ENCODE assay signal across 10 mouse cellular contexts in genomic region chr11:118210962-118211361, GRCm38 (mm10). TPM values are rescaled to one million over a fixed set of nuclear protein-coding genes. Genes with fewer than 3 reads are reported as not detected.
A peak's percentile ranks its signal among the peaks of the same experiment; 100 is the strongest.
DNase-seq lines count a peak whose midpoint lies in the region; ATAC-seq and TF ChIP-seq lines count a peak whose summit lies in the region.
"Had no signal": no experiment of that assay in that cellular context is flagged by ENCODE, and none has a peak within 500 bp of the region (broad histone marks: within the 10 kb centered on the region; RNA-seq: fewer than 3 reads in every experiment).

No protein-coding gene starts in this region.

- H3K4me1 ChIP-seq in kidney, embryonic 15.5 days: peaks cover 59% of the 10 kb centered on the region
- H3K4me1 ChIP-seq in CH12.LX (ENCODE audit: control insufficient read depth in 1 of 2, insufficient read depth in 2 of 2): peaks cover 48 to 82% of the 10 kb centered on the region in 2 experiments

- H3K79me2 ChIP-seq in CH12.LX (replicated peaks; ENCODE audit: control insufficient read depth, extremely low read depth, insufficient read depth, poor library complexity, severe bottlenecking): peaks cover 56% of the 10 kb centered on the region

- no peak for TF ChIP-seq CTCF in CH12.LX (conservative IDR thresholded peaks at IDR 0.05 in 1 of 2, IDR thresholded peaks at IDR 0.05 in 1 of 2; ENCODE audit: low read depth in 2 of 2, low read length in 2 of 2)

- no peak overlapping the region for H3K4me3 ChIP-seq in kidney, embryonic 15.5 days (replicated peaks)
- peak overlapping the region; percentile 61 to 71 (median 69) for H3K4me3 ChIP-seq in CH12.LX (replicated peaks in 1 of 3; ENCODE audit: low read depth in 2 of 3, low read length in 2 of 3, poor library complexity in 1 of 3)
- H3K4me3 ChIP-seq: embryonic facial prominence, embryonic 15.5 days; hindbrain, embryonic 15.5 days had no signal

- no peak for TF ChIP-seq RAD21 in CH12.LX (IDR thresholded peaks at IDR 0.05; ENCODE audit: low read depth, low read length)

- H3K27me3 ChIP-seq in kidney, embryonic 15.5 days: no peaks in the 10 kb centered on the region
- H3K27me3 ChIP-seq in CH12.LX (replicated peaks): no peaks in the 10 kb centered on the region
- H3K27me3 ChIP-seq: embryonic facial prominence, embryonic 15.5 days; hindbrain, embryonic 15.5 days had no signal

- peak; percentile 40 for TF ChIP-seq POLR2A in CH12.LX (IDR thresholded peaks at IDR 0.05; ENCODE audit: low read depth, low read length)

- H3K36me3 ChIP-seq in kidney, embryonic 15.5 days: no peaks in the 10 kb centered on the region
- H3K36me3 ChIP-seq in CH12.LX (replicated peaks in 1 of 2; ENCODE audit: control insufficient read depth in 1 of 2, insufficient read depth in 1 of 2, low read length in 1 of 2): peaks cover 7 to 56% of the 10 kb centered on the region in 2 experiments
- H3K36me3 ChIP-seq: embryonic facial prominence, embryonic 15.5 days; hindbrain, embryonic 15.5 days had no signal

- WGBS in kidney, embryonic 15.5 days: 81% methylated on average over 5 of the region's 5 CpGs

- ATAC-seq in kidney, embryonic 15.5 days (replicated peaks; ENCODE audit: low FRiP score): no peak

- H3K4me2 ChIP-seq in kidney, embryonic 15.5 days: no peak overlapping the region
- peak overlapping the region; percentile 89 for H3K4me2 ChIP-seq in CH12.LX (ENCODE audit: insufficient read depth, low read depth, poor library complexity, severe bottlenecking)
- H3K4me2 ChIP-seq: embryonic facial prominence, embryonic 15.5 days; hindbrain, embryonic 15.5 days had no signal

- no peak overlapping the region for H3K27ac ChIP-seq in kidney, embryonic 15.5 days
- peak overlapping the region; percentile 98 for H3K27ac ChIP-seq in CH12.LX (ENCODE audit: insufficient read depth, low read depth)
- H3K27ac ChIP-seq: embryonic facial prominence, embryonic 15.5 days had no signal

- TF ChIP-seq EP300 in CH12.LX (IDR thresholded peaks at IDR 0.05; ENCODE audit: low read length): no peak; the same call in 1 of the 2 replicates

- dilution Hi-C loops in CH12.LX (cut with MboI; ENCODE audit: extremely low pct_ligation_motif_present, extremely low pct_unique_long_range_greater_than_20kb, low sequenced_read_pairs): no loop called here

- in situ Hi-C loops in CH12.LX (cut with MboI; ENCODE audit: low pct_ligation_motif_present, low pct_unique_long_range_greater_than_20kb, low sequenced_read_pairs): loop anchor here (10.0 kb wide), 1 partner anchor 346 kb away; the partner anchor contains the start of gene Tmem235

- peak; percentile 25 to 41 for DNase-seq in cerebellum, postnatal 25 days
- DNase-seq in cerebellum, postnatal 10 days: no peak
- DNase-seq in kidney, postnatal 36 days: peak; percentile 59 to 65
- peak; percentile 74 for DNase-seq in CH12.LX (ENCODE audit: extremely low read depth)
- peak; percentile 66 for DNase-seq in lung, postnatal 36 days
- DNase-seq in adrenal gland, postnatal 14 days: no peak
- no peak for DNase-seq in gastrocnemius, postnatal 4 days (ENCODE audit: low spot score in 2 of 2)

- no peak overlapping the region for H3K9ac ChIP-seq in kidney, embryonic 15.5 days
- H3K9ac ChIP-seq in CH12.LX (ENCODE audit: insufficient read depth, low read depth): peak overlapping the region; percentile 86
- H3K9ac ChIP-seq: embryonic facial prominence, embryonic 15.5 days; hindbrain, embryonic 15.5 days had no signal

- no peaks in the 10 kb centered on the region for H3K9me3 ChIP-seq in kidney, embryonic 15.5 days (replicated peaks)
- no peaks in the 10 kb centered on the region for H3K9me3 ChIP-seq in CH12.LX (replicated peaks; ENCODE audit: low read length)
- H3K9me3 ChIP-seq: embryonic facial prominence, embryonic 15.5 days; hindbrain, embryonic 15.5 days had no signal

TF ChIP-seq in CH12.LX, 34 proteins besides CTCF, POLR2A, EP300 and RAD21:
- TF ChIP-seq MXI1 (IDR thresholded peaks at IDR 0.05; ENCODE audit: low read depth, low read length) (0 out of 2 replicates have a peak, but pooled peaks have one; percentile 30), MAZ (IDR thresholded peaks at IDR 0.05; ENCODE audit: low read depth, low read length) (no peak), NELFE (IDR thresholded peaks at IDR 0.05; ENCODE audit: low read depth, low read length) (no peak), SIN3A (IDR thresholded peaks at IDR 0.05; ENCODE audit: low read length) (0 out of 2 replicates have a peak, but pooled peaks have one; percentile 21), TBP (conservative IDR thresholded peaks at IDR 0.05; ENCODE audit: low read depth, low read length) (0 out of 2 replicates have a peak, but pooled peaks have one; percentile 25), ETS1 (conservative IDR thresholded peaks at IDR 0.05; ENCODE audit: low read depth, low read length) (peak; percentile 62), RCOR1 (conservative IDR thresholded peaks at IDR 0.05; ENCODE audit: low read depth, low read length) (no peak), USF1 (IDR thresholded peaks at IDR 0.05; ENCODE audit: low read depth, low read length) (peak; percentile 8; the same call in 1 of the 2 replicates), CHD1 (IDR thresholded peaks at IDR 0.05; ENCODE audit: low read depth, low read length) (no peak), PAX5 (IDR thresholded peaks at IDR 0.05; ENCODE audit: low read length) (no peak), NRF1 (IDR thresholded peaks at IDR 0.05; ENCODE audit: low read depth, low read length) (no peak), ZKSCAN1 (IDR thresholded peaks at IDR 0.05; ENCODE audit: borderline replicate concordance, low read depth, low read length) (no peak), IRF4 (IDR thresholded peaks at IDR 0.05; ENCODE audit: low read depth, low read length) (no peak; the same call in 1 of the 2 replicates), MAX (IDR thresholded peaks at IDR 0.05; ENCODE audit: low read length) (peak; percentile 52; the same call in 1 of the 2 replicates), ELF1 (IDR thresholded peaks at IDR 0.05; ENCODE audit: low read depth, low read length) (peak; percentile 67), POLR2AphosphoS2 (IDR thresholded peaks at IDR 0.05; ENCODE audit: low read depth, low read length) (no peak), TCF12 (IDR thresholded peaks at IDR 0.05; ENCODE audit: low read depth, low read length) (peak; percentile 44; the same call in 1 of the 2 replicates)

RNA-seq across cellular contexts. Expression of gene Cyth1, which starts 37.4 kb away (rescaled TPM):
- 16.4 and 16.5 TPM in 2 replicates for polyA plus RNA-seq in kidney, embryonic 15.5 days (2015; fragmentation: Nextera tagmentation; extraction: Ambion mirVana)
- total RNA-seq in CH12.LX (2012; rRNA removed) (47.8 and 49.7 TPM in 2 replicates), CH12.LX (2014; rRNA removed) (108 and 122 TPM in 2 replicates)
- 79.7 and 127 TPM in 2 replicates for polyA plus RNA-seq in CH12.LX (2012; ENCODE audit: insufficient read length, low read depth)
- 48.7 and 60.8 TPM in 2 replicates for total RNA-seq in adrenal gland, postnatal 14 days (2021)
- 10 to 100 TPM; 28.4 to 32.2 TPM for total RNA-seq in gastrocnemius, postnatal 4 days (2021)

Comparison
In these comparisons a context has a peak if more than half of its experiments do, and no peak if none do; other contexts are left out.
1. DNase-seq: peak in cerebellum, postnatal 25 days (2 of 2), kidney, postnatal 36 days (2 of 2), CH12.LX (single experiment) and lung, postnatal 36 days (single experiment); none in cerebellum, postnatal 10 days (0 of 2), adrenal gland, postnatal 14 days (single experiment) and gastrocnemius, postnatal 4 days (0 of 2).